Mouse (Mus musculus) hindbrain, embryonic 11.5 days (tissue): ENCODE data around the gene Usp47. TPM values are rescaled to one million over a fixed set of nuclear protein-coding genes. Genes with fewer than 3 reads are reported as not detected.
"Not testable (repeated sequence)": the region's sequence is repeated elsewhere in the genome, so short reads cannot be mapped to it uniquely, and the experiment has no call there.

Source experiments
- ATAC-seq: fragments of 200-750 bp; cut with Nextera tagmentation; 2 replicates; pipeline ENCODE4 v1.8.0; 2017; ENCODE audit warnings: mild to moderate bottlenecking, moderate TSS enrichment, moderate library complexity; ENCODE audit not compliant: low FRiP score
- DNase-seq: peaks from one replicate; pipeline ENCODE4 v3.0.0-alpha.2; 2015; ENCODE audit warnings: low spot score
- H3K27ac ChIP-seq: fragments of 300-500 bp; sonication (generic); 2 replicates; pipeline ENCODE4 v1.5.1; 2014; ENCODE audit warnings: mild to moderate bottlenecking, low read depth, low read length
- H3K27me3 ChIP-seq: fragments of 300-500 bp; sonication (generic); 2 replicates; pipeline ENCODE4 v1.6.1; 2014; ENCODE audit warnings: mild to moderate bottlenecking, low read length, moderate library complexity, mixed read lengths; ENCODE audit not compliant: control insufficient read depth, insufficient read depth
- H3K36me3 ChIP-seq: fragments of 300-500 bp; sonication (generic); 2 replicates; pipeline ENCODE4 v1.6.1; 2014; ENCODE audit warnings: mild to moderate bottlenecking, low read length, moderate library complexity, mixed read lengths; ENCODE audit not compliant: control insufficient read depth, insufficient read depth
- H3K4me1 ChIP-seq: fragments of 300-500 bp; sonication (generic); replicated peaks from 2 replicates; pipeline ENCODE4 v1.6.1; 2014; ENCODE audit warnings: low read length, mixed read lengths; ENCODE audit not compliant: control insufficient read depth, insufficient read depth
- H3K4me2 ChIP-seq: fragments of 300-500 bp; sonication (generic); replicated peaks from 2 replicates; pipeline ENCODE4 v1.6.1; 2014; ENCODE audit warnings: mild to moderate bottlenecking, low read depth, low read length
- H3K4me3 ChIP-seq: fragments of 300-500 bp; sonication (generic); 2 replicates; pipeline ENCODE4 v1.5.1; 2014; ENCODE audit warnings: low read depth, low read length
- H3K9ac ChIP-seq: fragments of 300-500 bp; sonication (generic); 2 replicates; pipeline ENCODE4 v1.6.1; 2014; ENCODE audit warnings: low read depth, low read length
- H3K9me3 ChIP-seq: fragments of 300-500 bp; sonication (generic); 2 replicates; pipeline ENCODE4 v1.6.1; 2016; ENCODE audit warnings: low read length; ENCODE audit not compliant: control insufficient read depth
- WGBS: fragments of 180-500 bp; shearing (Covaris S2); extraction: QIAGEN DNeasy Blood & Tissue Kit; methylation state at CpG from one replicate; pipeline ENCODE4 v1.1.7; 2014; 5-methylcytosine and 5-hydroxymethylcytosine counted together
- polyA plus RNA-seq: library from polyadenylated mRNA; unstranded; fragments of >200 nt; fragmentation: Nextera tagmentation; extraction: Ambion mirVana; gene quantifications from 2 replicates; pipeline ENCODE4 v1.2.1, GENCODE M21; 2014

The Usp47 gene
- polyA plus RNA-seq, 1 experiment from 2014 or later: 94.4 TPM

GRCm38 (mm10) chr7:112094923-112095322, 71.6 kb downstream of the Usp47 start:
- not testable (repeated sequence) for ATAC-seq, H3K9me3 ChIP-seq, H3K4me2 ChIP-seq, H3K27ac ChIP-seq, H3K9ac ChIP-seq, H3K27me3 ChIP-seq, H3K4me3 ChIP-seq, DNase-seq, H3K4me1 ChIP-seq
- 94% methylated on average over 4 of the region's 4 CpGs for WGBS
- peaks cover 10% of the 10 kb centered on the region for H3K36me3 ChIP-seq

GRCm38 (mm10) chr7:112100887-112101286, 77.6 kb downstream of the Usp47 start:
- Histone ChIP-seq H3K27ac (no peak overlapping the region), H3K9me3 (no peaks in the 10 kb centered on the region), H3K27me3 (no peaks in the 10 kb centered on the region), H3K4me1 (no peaks in the 10 kb centered on the region), H3K9ac (no peak overlapping the region), H3K4me2 (no peak overlapping the region), H3K4me3 (no peak overlapping the region), H3K36me3 (peaks cover 10% of the 10 kb centered on the region; the same call in 1 of the 2 replicates)
- DNase-seq (no peak), ATAC-seq (no peak)
- 96% methylated on average over 2 of the region's 2 CpGs for WGBS

GRCm38 (mm10) chr7:112102933-112103332, 79.6 kb downstream of the Usp47 start:
- Histone ChIP-seq H3K9me3 (no peaks in the 10 kb centered on the region), H3K4me1 (no peaks in the 10 kb centered on the region), H3K4me2 (no peak overlapping the region), H3K9ac (no peak overlapping the region), H3K36me3 (peaks cover 10% of the 10 kb centered on the region; the same call in 1 of the 2 replicates), H3K27me3 (no peaks in the 10 kb centered on the region), H3K27ac (no peak overlapping the region), H3K4me3 (no peak overlapping the region)
- no peak for ATAC-seq
- DNase-seq: no peak
- 83% methylated on average over 5 of the region's 5 CpGs for WGBS

- DNase-seq: no peak
- Histone ChIP-seq H3K36me3 (peaks cover 5% of the 10 kb centered on the region; the same call in 1 of the 2 replicates), H3K4me3 (no peak overlapping the region), H3K9me3 (no peaks in the 10 kb centered on the region), H3K4me1 (no peaks in the 10 kb centered on the region), H3K27ac (no peak overlapping the region), H3K27me3 (no peaks in the 10 kb centered on the region), H3K4me2 (no peak overlapping the region), H3K9ac (no peak overlapping the region)
- 91% methylated on average over 5 of the region's 5 CpGs for WGBS
- ATAC-seq: no peak
Measured at GRCm38 (mm10) chr7:112103816-112104215, 80.5 kb downstream of the Usp47 start.

GRCm38 (mm10) chr7:112108757-112109156, 85.5 kb downstream of the Usp47 start:
- no peaks in the 10 kb centered on the region for H3K9me3 ChIP-seq
- DNase-seq: no peak
- H3K36me3 ChIP-seq: peaks cover 4% of the 10 kb centered on the region; the same call in 1 of the 2 replicates
- no peaks in the 10 kb centered on the region for H3K4me1 ChIP-seq
- no peak overlapping the region for H3K4me2 ChIP-seq
- no peak for ATAC-seq
- no peaks in the 10 kb centered on the region for H3K27me3 ChIP-seq
- no peak overlapping the region for H3K9ac ChIP-seq
- no peak overlapping the region for H3K27ac ChIP-seq
- no peak overlapping the region for H3K4me3 ChIP-seq

GRCm38 (mm10) chr7:112110638-112111372, 87.5 kb downstream of the Usp47 start:
- WGBS: 93% methylated on average over 19 of the region's 19 CpGs

GRCm38 (mm10) chr7:112117501-112117900, 94.2 kb downstream of the Usp47 start:
- H3K4me2 ChIP-seq: no peak overlapping the region
- H3K4me3 ChIP-seq: no peak overlapping the region
- H3K36me3 ChIP-seq: no peaks in the 10 kb centered on the region
- H3K9me3 ChIP-seq: no peaks in the 10 kb centered on the region
- no peak for ATAC-seq
- no peaks in the 10 kb centered on the region for H3K4me1 ChIP-seq
- H3K9ac ChIP-seq: no peak overlapping the region
- no peak for DNase-seq
- WGBS: 82% methylated on average over 7 of the region's 7 CpGs
- H3K27ac ChIP-seq: no peak overlapping the region
- H3K27me3 ChIP-seq: no peaks in the 10 kb centered on the region

More at GRCm38 (mm10) chr7:112110638-112111372, 87.5 kb downstream of the Usp47 start:
- 0 out of 2 replicates have a peak, but pooled peaks cover 2% of the 10 kb centered on the region for H3K36me3 ChIP-seq
- no peak overlapping the region for H3K27ac ChIP-seq
- H3K9ac ChIP-seq: no peak overlapping the region
- no peaks in the 10 kb centered on the region for H3K9me3 ChIP-seq
- no peak for ATAC-seq
- no peaks in the 10 kb centered on the region for H3K4me1 ChIP-seq
- no peak for DNase-seq
- no peak overlapping the region for H3K4me3 ChIP-seq
- H3K27me3 ChIP-seq: no peaks in the 10 kb centered on the region
- H3K4me2 ChIP-seq: no peak overlapping the region

- no peak overlapping the region for H3K27ac ChIP-seq
Measured at GRCm38 (mm10) chr7:112118086-112118485, 94.8 kb downstream of the Usp47 start.

GRCm38 (mm10) chr7:112119248-112119647, 95.9 kb downstream of the Usp47 start:
- Histone ChIP-seq H3K27me3 (no peaks in the 10 kb centered on the region), H3K4me3 (no peak overlapping the region), H3K9me3 (no peaks in the 10 kb centered on the region), H3K4me1 (no peaks in the 10 kb centered on the region), H3K36me3 (no peaks in the 10 kb centered on the region), H3K27ac (no peak overlapping the region), H3K4me2 (no peak overlapping the region), H3K9ac (no peak overlapping the region)
- DNase-seq (no peak), ATAC-seq (no peak)
- WGBS: 84% methylated on average over 7 of the region's 7 CpGs

More at GRCm38 (mm10) chr7:112118086-112118485, 94.8 kb downstream of the Usp47 start:
- Histone ChIP-seq H3K9me3 (no peaks in the 10 kb centered on the region), H3K4me1 (no peaks in the 10 kb centered on the region), H3K36me3 (no peaks in the 10 kb centered on the region), H3K27me3 (no peaks in the 10 kb centered on the region), H3K9ac (no peak overlapping the region), H3K4me3 (no peak overlapping the region), H3K4me2 (no peak overlapping the region)
- DNase-seq (no peak), ATAC-seq (no peak)
- 86% methylated on average over 7 of the region's 7 CpGs for WGBS
